Mouse (Mus musculus) G1E-ER4 (cell line): ENCODE measurements around the gene Actn1. TPM values are rescaled to one million over a fixed set of nuclear protein-coding genes. Genes with fewer than 3 reads are reported as not detected.

ENCODE experiments used
- GATA1 ChIP-seq: IDR thresholded peaks from one replicate; pipeline ENCODE4 v1.8.0; 2012; ENCODE audit warnings: low read length, inconsistent platforms
- polyA plus RNA-seq: library from polyadenylated mRNA; stranded (reverse); fragments of >175 nt; gene quantifications from 2 replicates; pipeline ENCODE4 v1.2.3, GENCODE M21; 2012

Gene Actn1
- polyA plus RNA-seq, 1 experiment: 0.49 TPM

DNA sequence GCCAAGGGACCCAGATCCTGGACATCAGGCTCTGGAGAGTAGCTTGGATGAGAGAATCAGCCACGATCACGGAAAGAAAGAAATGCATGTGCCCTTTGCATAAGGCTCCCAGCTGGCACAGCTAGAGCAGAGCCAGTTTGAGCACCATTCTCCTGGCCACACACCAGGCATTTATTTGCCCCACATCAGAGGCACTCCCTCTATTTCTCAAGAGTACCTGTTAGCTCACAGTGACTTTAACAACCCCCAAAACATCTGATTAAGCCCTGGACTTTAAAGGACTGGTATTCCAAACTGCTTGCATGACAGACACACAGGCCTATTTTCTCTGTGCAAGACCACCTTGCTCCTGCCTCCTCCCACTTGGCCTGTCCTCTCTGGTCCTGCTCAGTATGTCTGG is 78.3 kb downstream of the Actn1 start:
- no peak for TF ChIP-seq GATA1

DNA sequence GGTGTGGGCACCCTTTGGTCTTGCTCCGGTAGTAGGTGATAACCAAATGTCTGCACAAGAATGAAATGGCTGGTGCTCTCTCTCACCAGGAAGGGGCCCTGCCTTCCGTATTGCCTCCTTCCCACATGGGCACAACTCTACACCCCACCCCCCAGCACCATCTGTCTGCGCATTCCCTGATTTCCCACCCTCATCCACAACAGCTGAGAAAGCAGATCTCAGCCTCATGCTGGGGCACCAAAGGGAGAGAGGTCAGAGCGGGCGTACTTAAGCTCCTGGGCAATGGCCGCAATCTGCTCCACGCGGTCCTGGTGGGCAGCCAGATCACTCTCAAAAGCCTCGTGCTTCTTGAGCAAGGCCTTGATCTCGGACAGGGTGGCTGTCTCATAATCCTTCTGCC is 82.1 kb downstream of the Actn1 start:
- no peak for TF ChIP-seq GATA1

DNA sequence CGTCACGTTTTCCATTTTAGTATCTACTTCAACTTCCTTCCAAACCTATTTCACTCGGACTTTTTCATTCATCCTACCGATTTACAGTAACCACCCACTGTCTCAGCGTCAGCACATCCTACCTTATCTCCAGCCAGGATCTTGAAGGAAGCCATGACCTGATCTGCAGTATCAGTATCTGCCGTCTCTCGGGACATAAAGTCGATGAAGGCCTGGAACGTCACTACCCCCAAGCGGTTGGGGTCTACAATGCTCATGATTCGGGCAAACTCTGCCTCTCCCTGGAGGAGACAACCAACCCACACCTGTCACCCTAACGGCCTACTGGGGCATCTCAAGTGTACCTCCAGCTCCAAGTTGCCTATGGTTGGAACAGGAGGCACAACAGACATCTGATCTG is 91.4 kb downstream of the Actn1 start:
- no peak for TF ChIP-seq GATA1

GRCm38 (mm10) chr12:80168178-80168686 is 91.9 kb downstream of the Actn1 start:
- no peak for TF ChIP-seq GATA1

DNA sequence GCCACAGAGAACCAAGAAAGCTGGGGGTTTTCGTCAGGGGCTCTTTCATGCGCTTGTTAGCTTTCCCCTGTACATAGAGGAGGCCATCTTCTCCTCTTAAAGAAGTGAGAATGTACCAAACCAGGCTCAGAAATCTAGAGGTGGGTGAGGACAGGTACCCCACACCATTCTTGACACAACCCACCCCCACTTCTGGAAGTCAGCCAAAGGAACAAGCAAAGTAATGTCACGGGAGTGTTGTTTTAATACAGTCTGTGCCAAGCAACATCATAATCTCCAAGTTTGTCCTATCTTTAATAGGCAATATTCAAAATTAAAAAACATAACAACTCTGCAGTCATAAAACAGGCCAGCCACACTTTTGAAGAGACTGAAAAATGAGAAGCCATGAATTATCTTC is 92.8 kb downstream of the Actn1 start:
- TF ChIP-seq GATA1: no peak

DNA sequence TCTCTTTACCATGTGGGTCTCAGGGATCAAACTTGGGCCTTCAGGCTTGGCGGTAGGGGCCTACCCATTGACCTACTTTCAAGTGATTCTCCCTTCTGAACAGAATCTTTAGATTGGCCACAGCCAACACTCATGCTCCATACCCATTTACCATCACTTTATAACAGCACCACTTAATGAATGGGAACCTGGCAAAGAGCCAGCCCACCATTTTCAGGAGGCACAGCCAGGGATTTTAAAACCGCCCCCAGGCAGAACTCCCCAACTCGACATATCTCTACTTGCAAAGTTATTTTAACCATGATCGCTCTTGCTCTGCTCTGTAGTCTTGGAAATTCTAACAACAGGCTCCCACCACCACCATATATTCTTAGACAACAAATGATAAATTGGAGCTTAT is 93.5 kb downstream of the Actn1 start:
- TF ChIP-seq GATA1: no peak

- no peak for TF ChIP-seq GATA1
These were observed 95.6 kb downstream of the Actn1 start for GRCm38 (mm10) chr12:80164526-80164925.

- TF ChIP-seq GATA1: no peak
These were observed 97.7 kb downstream of the Actn1 start for GRCm38 (mm10) chr12:80162448-80162847.

DNA sequence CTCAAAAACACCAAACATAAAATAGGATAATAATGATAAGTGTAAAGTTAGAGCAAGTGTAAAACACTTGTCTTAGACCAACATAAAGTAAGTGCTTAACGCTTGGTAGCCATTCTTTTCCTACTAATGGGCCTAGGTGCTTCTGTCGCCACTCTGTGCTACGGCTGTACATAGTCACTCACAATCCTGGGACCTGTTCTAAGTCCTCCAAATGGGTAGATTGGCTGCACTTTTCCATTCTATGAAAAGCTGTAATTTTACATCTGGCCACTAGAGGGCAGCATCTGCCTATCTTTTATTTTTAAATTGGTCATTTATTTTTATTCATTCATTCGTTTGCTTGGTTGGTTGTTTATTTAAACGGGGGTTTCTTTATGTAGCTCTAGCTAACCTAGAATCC is 102.5 kb downstream of the Actn1 start:
- no peak for TF ChIP-seq GATA1

DNA sequence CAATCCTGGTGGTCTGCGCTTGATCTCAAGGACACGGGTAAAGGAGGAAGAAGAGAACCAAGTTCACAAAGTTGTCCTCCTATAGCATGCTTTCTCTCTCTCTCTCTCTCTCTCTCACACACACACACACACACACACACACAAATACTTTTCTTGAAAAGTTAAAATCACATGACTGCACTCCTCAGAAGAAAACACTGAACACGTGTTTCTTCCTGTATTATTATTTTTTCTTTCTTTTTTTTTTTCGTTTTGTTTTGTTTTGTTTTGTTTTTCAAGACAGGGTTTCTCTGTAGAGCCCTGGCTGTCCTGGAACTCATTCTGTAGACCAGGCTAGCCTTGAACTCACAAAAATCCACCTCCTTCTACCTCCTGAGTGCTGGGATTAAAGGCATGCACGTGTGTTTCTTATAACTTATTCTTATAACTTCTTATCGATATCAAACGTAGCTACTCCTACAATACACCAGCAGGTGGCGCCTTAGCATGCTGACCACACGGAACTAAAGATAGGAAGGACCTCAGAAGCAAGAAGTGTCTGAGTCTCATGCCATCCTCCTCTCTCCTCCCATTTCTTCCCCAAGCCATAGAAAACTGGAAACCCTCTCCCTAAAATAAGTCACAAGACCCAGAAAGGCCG is 106.4 kb downstream of the Actn1 start:
- TF ChIP-seq GATA1: no peak

DNA sequence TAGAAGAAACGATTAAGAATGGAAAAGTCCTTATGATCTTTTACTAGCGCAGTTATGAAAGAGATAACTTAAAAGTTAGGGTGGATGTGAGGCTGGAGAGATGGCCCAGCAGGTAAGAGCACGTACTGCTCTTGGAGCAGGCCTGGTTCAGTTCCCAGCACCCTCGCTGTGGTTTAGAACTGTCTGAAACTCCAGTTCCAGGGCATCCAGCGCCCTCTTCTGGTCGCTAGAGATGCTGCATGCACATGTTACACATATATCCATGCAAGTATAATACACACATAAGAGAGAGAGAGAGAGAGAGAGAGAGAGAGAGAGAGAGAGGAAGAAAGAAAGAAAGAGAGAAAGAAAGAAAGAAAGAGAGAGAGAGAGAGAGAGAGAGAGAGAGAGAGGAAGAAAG is 107.1 kb downstream of the Actn1 start:
- no peak for TF ChIP-seq GATA1

GRCm38 (mm10) chr12:80151821-80152220 is 108.3 kb downstream of the Actn1 start:
- no peak for TF ChIP-seq GATA1

DNA sequence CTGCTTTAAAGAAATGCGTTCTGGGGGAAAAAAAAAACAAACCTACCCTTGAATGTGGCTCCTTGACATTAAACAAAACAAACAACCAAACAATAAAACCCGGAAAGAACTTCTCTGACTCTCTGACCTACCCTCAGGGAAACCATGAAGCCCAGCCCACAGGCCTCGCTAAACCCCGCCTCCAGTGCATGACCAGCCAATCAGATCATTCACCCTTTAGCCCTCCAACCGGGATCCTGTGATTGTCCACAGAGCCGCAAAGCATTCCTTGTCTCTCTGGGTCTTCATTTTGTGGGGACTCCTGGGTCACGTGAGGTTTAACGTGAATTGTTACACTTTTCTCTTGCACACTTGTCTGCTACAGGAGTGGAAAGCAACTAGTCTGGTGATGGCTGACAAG is 109.5 kb downstream of the Actn1 start:
- no peak for TF ChIP-seq GATA1

GRCm38 (mm10) chr12:80147563-80148214 is 112.5 kb downstream of the Actn1 start:
- no peak for TF ChIP-seq GATA1

- TF ChIP-seq GATA1: no peak
These were observed 113.6 kb downstream of the Actn1 start for GRCm38 (mm10) chr12:80146227-80147223.

GRCm38 (mm10) chr12:80145365-80145764 is 114.8 kb downstream of the Actn1 start:
- no peak for TF ChIP-seq GATA1
